Mouse (Mus musculus): ENCODE data around the gene Ide.

- TF ChIP-seq CTCF (IDR thresholded peaks at IDR 0.05) (no peak), EP300 (IDR thresholded peaks at IDR 0.05) (no peak)
Observed at GRCm38 (mm10) chr19:37348331-37348730, 10.7 kb upstream of the Ide start.

Data from lung, postnatal 0 days (tissue).